Mouse (Mus musculus) brain, embryonic 18.5 days (tissue): ENCODE results near the gene Stat6.

Experiments used
- DNase-seq: peaks from one replicate; pipeline ENCODE4 v3.0.0-alpha.2; 2012; ENCODE audit warnings: low read depth, low spot score

Gene Stat6

GRCm38 (mm10) chr10:127674046-127674655 is 31.4 kb downstream of the Stat6 start:
- DNase-seq: no peak

GRCm38 (mm10) chr10:127674794-127675522 is 32.2 kb downstream of the Stat6 start:
- DNase-seq: no peak

GRCm38 (mm10) chr10:127675859-127676398 is 33.1 kb downstream of the Stat6 start:
- DNase-seq: no peak

GRCm38 (mm10) chr10:127676691-127677548 is 34.1 kb downstream of the Stat6 start:
- peak; percentile 97 for DNase-seq

GRCm38 (mm10) chr10:127677591-127678336 is 35.0 kb downstream of the Stat6 start:
- no peak for DNase-seq

- no peak for DNase-seq
Measured at GRCm38 (mm10) chr10:127679208-127679607, 36.4 kb downstream of the Stat6 start.

- no peak for DNase-seq
Measured at GRCm38 (mm10) chr10:127679881-127680280, 37.1 kb downstream of the Stat6 start.

- DNase-seq: no peak
Measured at GRCm38 (mm10) chr10:127682886-127683285, 40.1 kb downstream of the Stat6 start.

- DNase-seq: no peak
Measured at GRCm38 (mm10) chr10:127691053-127691452, 48.3 kb downstream of the Stat6 start.

- DNase-seq: no peak
Measured at GRCm38 (mm10) chr10:127694636-127695035, 51.9 kb downstream of the Stat6 start.

GRCm38 (mm10) chr10:127695775-127696174 is 53.0 kb downstream of the Stat6 start:
- no peak for DNase-seq

GRCm38 (mm10) chr10:127698966-127699365 is 56.2 kb downstream of the Stat6 start:
- no peak for DNase-seq

GRCm38 (mm10) chr10:127703299-127703698 is 60.5 kb downstream of the Stat6 start:
- no peak for DNase-seq

- DNase-seq: no peak
Measured at GRCm38 (mm10) chr10:127704293-127704692, 61.5 kb downstream of the Stat6 start.

- no peak for DNase-seq
Measured at GRCm38 (mm10) chr10:127704766-127705220, 62.0 kb downstream of the Stat6 start, which contains the start of gene Myo1a. Myo1a (plus strand) TSS chr10:127705170.

GRCm38 (mm10) chr10:127705783-127706182 is 63.0 kb downstream of the Stat6 start:
- no peak for DNase-seq

- no peak for DNase-seq
Measured at GRCm38 (mm10) chr10:127707721-127708120, 64.9 kb downstream of the Stat6 start.

- no peak for DNase-seq
Measured at GRCm38 (mm10) chr10:127708850-127709370, 66.1 kb downstream of the Stat6 start.

- DNase-seq: no peak
Measured at GRCm38 (mm10) chr10:127710331-127710730, 67.5 kb downstream of the Stat6 start.
